Mouse (Mus musculus): ENCODE results near the gene Kif2c. TPM values are rescaled to one million over a fixed set of nuclear protein-coding genes. Genes with fewer than 3 reads are reported as not detected.

Kif2c gene
- total RNA-seq, 1 experiment from 2014 or later: 0.35 TPM

DNA sequence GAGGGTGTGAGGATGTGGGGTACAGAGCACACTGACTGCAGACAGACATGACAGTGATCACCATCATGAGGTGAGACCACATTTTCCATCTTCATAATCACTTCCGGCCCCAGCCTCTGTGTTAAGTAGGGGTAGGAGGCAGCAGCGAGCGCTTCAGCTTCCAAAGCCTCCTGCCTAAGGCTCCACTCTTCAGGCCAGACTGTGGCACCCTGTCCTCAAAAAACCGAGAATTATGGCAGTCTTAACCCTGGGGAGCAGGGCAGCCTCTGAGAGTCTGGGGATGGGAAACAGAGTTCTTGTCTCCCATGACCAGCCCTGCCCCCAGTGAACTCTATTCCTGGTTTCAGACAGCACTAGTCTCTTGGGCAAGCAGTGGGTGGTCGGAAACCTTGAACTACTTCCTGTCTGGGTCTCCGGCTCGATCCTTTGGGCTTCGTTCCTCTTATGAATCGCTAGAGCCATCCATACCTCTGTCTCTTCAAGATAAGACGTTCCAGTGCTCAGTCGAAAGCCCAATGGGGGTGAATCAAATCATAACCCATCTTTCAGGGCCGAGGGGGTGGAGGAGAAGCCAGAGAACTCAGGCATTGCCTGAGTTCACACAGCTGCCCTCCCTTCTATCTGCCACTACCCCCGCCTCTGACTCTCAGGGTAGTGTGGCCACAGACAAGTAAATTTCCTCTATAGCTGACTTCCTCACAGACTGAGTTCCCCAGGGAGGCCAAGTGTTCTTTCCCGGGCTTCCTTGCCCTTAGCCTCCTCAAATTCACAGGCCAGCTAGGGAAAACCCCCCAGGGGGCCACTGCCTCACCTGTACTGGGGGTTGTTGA lies 57.7 kb downstream of the Kif2c start:
- peak; percentile 28 for ATAC-seq (ENCODE audit: extremely low read depth, insufficient number of reproducible peaks, low FRiP score, poor library complexity, severe bottlenecking)

DNA sequence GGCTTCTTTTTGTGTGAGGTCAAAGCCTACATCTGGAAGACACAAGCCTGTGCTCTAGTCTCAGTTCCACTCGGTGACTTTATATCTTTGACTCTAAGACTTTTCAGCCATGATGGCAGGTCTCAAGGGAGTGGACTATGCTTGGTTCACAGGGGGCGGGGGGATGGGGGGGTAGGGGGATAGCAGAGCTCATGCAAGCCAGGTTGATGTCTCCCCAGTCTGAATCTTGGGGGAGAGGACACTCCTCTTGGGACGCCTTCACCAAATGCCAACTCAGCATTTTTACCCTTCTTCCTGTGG lies 58.3 kb downstream of the Kif2c start:
- ATAC-seq (ENCODE audit: extremely low read depth, insufficient number of reproducible peaks, low FRiP score, poor library complexity, severe bottlenecking): no peak

DNA sequence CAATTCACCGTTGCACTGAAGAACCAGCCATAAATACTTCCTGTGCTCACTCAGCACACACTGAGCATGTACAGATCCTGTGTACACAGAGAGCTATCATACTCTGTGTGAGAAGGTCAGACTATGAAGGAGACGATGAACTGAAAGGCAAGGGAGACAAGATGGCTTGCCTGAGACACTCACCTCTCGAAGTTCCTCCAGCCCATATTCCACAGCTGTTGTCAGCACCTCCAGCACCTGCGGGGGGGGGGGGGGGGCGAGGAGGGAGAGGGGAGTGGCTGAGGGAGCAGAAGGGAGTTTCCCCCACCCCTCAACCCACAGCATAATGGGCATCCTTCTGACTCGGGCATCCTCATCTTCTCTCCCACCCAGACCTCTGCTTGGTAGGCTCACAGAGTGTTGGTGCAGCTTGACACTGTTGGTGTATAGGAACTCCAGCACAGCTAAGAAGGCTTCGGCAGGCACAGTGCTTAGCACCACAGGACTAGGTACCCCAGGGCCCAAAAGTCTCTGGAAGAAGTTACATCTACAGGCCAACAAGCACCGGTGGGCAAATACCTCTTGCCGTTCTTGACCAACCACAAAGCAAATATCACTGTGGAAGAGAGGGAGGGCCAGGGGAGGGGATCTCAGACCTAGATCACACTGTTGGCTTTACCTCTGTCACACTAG lies 58.8 kb downstream of the Kif2c start:
- no peak for ATAC-seq (ENCODE audit: extremely low read depth, insufficient number of reproducible peaks, low FRiP score, poor library complexity, severe bottlenecking)

DNA sequence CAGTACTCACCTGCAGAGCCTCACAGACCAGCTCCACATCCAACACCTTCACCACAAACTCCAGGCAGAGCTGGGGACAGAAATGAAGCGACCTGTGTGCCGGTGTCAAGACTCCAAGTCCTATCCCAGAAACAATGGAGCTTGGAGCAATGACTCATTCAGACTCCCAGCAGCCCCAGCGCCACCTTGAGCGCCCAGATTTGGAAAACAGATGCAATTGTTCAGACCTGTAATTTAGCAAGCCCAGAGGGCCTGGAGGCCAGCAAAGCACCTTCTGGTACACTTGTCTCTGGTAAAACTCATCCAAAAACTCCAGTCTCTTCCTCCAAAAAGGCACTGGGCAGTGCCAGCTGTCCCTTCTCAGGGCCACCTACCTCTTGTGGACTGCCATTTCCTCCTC lies 60.2 kb downstream of the Kif2c start:
- ATAC-seq (ENCODE audit: extremely low read depth, insufficient number of reproducible peaks, low FRiP score, poor library complexity, severe bottlenecking): no peak

DNA sequence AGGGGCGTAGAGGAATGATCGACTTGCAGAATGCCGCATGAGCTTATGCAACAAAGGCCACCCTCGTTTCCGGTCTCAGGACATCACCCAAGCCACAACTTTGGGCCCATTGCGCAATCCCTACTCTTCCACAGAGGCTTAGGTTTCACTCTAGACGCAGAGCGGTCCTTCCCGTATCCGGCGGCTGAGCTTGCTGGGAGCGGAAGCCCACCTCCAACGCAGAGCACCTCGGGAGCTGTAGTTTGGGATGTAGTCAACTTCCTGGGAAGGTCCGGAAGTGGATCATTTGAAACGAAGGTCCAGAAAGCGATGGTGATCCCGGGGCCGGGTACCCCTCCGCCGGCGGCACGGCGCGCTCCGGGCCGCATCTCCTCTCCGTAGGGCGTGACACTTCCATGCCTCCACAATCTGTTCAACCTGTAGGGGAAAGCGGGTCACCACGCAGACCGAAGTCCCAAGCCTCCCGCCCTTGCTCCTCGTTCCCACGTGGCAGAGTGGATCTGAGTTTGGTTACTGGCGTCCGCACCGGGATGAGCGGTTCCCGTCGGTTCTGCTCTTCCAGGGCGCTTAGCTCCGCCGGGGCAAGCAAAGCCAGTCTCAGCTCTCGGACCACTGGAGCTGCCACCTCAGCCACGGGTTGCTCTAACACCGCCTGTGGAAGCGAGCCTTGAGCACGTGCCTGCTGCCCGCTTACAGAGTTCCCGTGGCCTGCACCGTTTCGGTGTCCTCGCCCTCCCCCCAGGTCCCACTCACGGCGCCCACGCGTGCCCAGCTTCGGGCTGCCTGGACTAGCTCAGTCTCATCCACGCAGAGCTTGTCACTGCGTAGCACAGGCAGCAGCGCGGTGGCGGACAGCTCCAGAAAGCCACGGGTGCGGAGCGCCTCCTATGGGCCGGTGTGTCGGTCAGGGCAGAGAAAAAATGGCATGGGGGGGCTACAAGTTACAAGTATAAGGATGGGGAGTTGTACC lies 61.7 kb downstream of the Kif2c start:
- peak; percentile 71 for ATAC-seq (ENCODE audit: extremely low read depth, insufficient number of reproducible peaks, low FRiP score, poor library complexity, severe bottlenecking)

DNA sequence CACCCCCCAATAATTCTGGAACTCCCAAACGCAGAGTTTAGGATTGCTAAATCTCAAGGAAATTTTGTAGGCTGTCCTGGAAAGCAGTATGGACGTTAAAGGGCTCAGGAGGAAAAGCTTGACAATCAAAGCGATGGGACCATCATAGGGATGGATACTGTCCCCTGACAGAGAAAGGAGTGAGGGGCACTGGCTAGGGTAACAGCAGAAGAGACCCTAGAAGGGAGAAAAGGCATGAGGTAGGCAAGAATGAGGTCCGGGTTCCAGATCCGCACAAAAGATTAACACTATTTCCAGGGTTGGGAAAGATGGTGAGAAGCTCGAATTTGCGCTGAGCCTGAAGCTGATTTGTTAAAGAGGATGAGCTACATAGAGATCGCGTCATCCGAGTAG lies 62.4 kb downstream of the Kif2c start:
- ATAC-seq (ENCODE audit: extremely low read depth, insufficient number of reproducible peaks, low FRiP score, poor library complexity, severe bottlenecking): no peak

DNA sequence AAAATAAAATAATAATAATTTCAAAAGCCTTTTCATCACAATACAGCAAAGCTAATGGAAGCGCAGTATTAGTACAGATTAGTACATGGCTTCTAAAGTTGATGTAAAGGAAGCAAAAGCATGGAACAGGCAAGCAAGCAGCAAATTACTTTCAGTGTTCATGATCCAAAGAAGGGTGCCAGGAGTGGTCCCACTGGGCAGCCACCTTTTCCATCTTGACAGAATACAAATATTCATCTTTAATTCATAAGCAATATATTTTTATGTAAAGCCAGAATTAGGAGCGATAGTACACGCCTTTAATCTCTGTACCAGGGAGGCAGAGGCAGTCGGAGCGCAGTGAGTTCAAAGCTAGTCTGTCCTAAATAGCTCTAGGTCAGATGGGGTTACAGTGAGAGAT lies 62.8 kb downstream of the Kif2c start:
- ATAC-seq (ENCODE audit: extremely low read depth, insufficient number of reproducible peaks, low FRiP score, poor library complexity, severe bottlenecking): no peak

DNA sequence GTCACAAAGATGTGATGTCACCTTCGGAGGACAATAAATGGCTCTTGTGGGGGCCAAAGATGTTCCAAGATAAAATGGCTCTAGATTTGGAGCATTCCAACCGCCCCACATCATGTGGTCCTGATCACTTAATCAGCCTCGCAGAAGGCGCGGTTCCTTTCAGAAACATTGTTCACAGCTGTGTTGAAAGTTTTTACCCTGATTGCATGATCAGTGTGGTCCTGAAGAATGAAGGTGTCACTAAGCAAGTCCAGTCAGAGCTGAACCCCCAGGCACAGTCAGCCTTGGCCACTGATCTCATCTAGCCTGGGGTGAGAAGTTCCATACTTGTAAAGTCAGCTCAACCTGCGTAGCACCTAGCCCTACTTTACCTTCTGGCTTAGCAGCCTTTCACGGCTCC lies 64.5 kb downstream of the Kif2c start:
- no peak for ATAC-seq (ENCODE audit: extremely low read depth, insufficient number of reproducible peaks, low FRiP score, poor library complexity, severe bottlenecking)

DNA sequence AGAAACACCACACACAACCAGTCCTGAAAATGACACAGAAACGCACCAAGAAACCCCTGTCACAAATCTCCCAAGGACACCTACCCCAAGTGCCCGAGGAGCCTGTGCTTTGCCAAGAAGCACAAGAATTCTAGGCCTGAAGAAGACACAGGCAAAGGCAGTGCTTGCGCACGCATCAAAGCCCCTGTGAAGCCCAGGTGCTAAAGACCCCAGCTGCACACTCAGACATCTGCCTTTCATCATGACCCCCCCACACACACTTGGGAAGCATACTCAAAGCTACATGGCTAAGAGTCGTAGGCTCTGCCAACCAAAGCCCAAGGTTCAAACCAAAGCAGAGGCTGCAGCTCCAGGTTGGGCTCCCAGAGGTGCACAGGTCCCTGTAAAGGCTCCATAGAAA lies 66.8 kb downstream of the Kif2c start:
- no peak for ATAC-seq (ENCODE audit: extremely low read depth, insufficient number of reproducible peaks, low FRiP score, poor library complexity, severe bottlenecking)

DNA sequence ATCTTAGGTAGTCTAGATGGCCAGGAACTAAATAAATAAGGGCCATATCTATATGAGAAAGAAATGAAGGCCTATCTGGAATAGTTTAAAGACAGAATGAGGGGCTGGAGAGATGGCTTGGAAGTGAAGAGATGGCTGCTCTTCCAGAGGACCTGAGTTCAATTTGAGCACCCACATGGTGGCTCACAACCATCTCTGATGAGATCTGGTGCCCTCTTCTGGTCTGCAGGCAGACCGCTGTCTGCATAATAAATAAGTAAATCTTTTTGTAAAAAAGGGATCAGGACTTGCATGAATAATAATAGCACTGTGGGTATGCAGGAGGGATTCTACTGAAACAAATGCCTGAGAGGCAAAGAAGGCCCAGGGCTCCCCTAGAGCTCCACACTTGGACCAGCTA lies 69.2 kb downstream of the Kif2c start:
- ATAC-seq (ENCODE audit: extremely low read depth, insufficient number of reproducible peaks, low FRiP score, poor library complexity, severe bottlenecking): no peak

DNA sequence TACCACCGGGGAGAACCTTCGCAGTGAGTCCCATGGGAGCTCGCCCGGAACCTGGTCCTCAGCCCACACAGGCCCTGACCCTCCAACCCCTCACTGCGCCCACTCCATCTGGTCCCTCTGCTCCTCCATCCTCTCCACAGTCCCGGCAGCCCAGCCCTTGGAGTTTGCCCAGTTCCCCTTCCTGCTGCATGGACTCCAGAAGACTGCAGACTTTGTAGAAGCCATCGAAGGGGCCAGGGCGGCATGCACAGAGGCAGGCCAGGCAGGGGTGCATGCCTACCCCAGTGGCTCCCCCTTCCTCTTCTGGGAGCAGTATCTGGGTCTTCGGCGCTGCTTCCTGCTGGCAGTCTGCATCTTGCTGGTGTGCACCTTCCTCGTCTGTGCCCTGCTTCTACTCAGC lies 71.5 kb downstream of the Kif2c start:
- ATAC-seq (ENCODE audit: extremely low read depth, insufficient number of reproducible peaks, low FRiP score, poor library complexity, severe bottlenecking): no peak

DNA sequence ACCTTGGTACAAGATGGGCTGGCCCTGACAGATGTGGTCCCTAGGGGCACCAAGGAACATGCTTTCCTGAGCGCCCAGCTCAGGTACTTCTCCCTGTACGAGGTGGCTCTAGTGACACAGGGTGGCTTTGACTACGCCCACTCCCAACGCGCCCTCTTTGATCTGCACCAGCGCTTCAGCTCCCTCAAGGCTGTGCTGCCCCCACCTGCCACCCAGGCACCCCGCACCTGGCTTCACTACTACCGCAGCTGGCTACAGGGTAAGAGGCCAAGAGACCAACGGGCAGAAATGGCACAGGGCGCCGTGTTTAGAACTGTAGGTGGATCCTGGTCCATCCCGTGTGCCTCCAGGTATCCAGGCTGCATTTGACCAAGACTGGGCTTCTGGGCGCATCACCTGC lies 72.2 kb downstream of the Kif2c start:
- no peak for ATAC-seq (ENCODE audit: extremely low read depth, insufficient number of reproducible peaks, low FRiP score, poor library complexity, severe bottlenecking)

Other genes starting within 250 kb of the Kif2c start
- 50.2 and 63.2 TPM in 2 replicates for gene Urod, start 188.2 kb downstream of the Kif2c start, total RNA-seq (2017)
- gene Hectd3, start 187.3 kb downstream of the Kif2c start, total RNA-seq (2017): 41.3 and 50.8 TPM in 2 replicates
- 12.8 and 24.6 TPM in 2 replicates for gene Eif2b3, start 163.2 kb downstream of the Kif2c start, total RNA-seq (2017)
- 0.35 TPM in 1 of 2 replicates, not detected in the other for gene Ptch2, start 86.6 kb downstream of the Kif2c start, total RNA-seq (2017)
- 58.1 and 59.0 TPM in 2 replicates for gene Btbd19, start 56.9 kb downstream of the Kif2c start, total RNA-seq (2017)
- 0.61 TPM in 1 of 2 replicates, not detected in the other for gene Tctex1d4, start 55.8 kb downstream of the Kif2c start, total RNA-seq (2017)
- gene Plk3, start 48.7 kb downstream of the Kif2c start, total RNA-seq (2017): 24.2 and 25.4 TPM in 2 replicates
- gene Rps8, start 26.4 kb downstream of the Kif2c start, total RNA-seq (2017): 1,061 and 1,103 TPM in 2 replicates
- not detected in 2 replicates for gene Tmem53, start 69.3 kb upstream of the Kif2c start, total RNA-seq (2017)
- gene Armh1, start 69.5 kb upstream of the Kif2c start, total RNA-seq (2017): not detected in 2 replicates